Mouse (Mus musculus) MEL (cell line): ENCODE data around the gene Ttll11. TPM values are rescaled to one million over a fixed set of nuclear protein-coding genes. Genes with fewer than 3 reads are reported as not detected.

ENCODE experiments used
- DNase-seq: peaks from one replicate; pipeline ENCODE4 v3.0.0; 2011; ENCODE audit warnings: low read depth, low spot score
- H3K27ac ChIP-seq: 2 replicates; pipeline ENCODE4 v1.5.1; 2012; ENCODE audit warnings: low read depth, mild to moderate bottlenecking, control low read depth, low read length, moderate library complexity; ENCODE audit not compliant: control insufficient read depth
- H3K27me3 ChIP-seq, 2 experiments: fragments of 150-350 bp in 1 of 2; sonication (generic) in 1 of 2; 2 replicates each; pipeline ENCODE4 v1.6.1; 2012; ENCODE audit warnings: low read length in 2 of 2, mild to moderate bottlenecking in 2 of 2, improper control_type of control experiment in 1 of 2, moderate library complexity in 1 of 2; ENCODE audit not compliant: insufficient read depth in 2 of 2, control insufficient read depth in 1 of 2
- H3K36me3 ChIP-seq, 2 experiments: 2 replicates each; pipeline ENCODE4 v1.6.1; 2012 to 2014; ENCODE audit warnings: low read length in 2 of 2, improper control_type of control experiment in 1 of 2, inconsistent platforms in 1 of 2, mild to moderate bottlenecking in 1 of 2; ENCODE audit not compliant: insufficient read depth in 2 of 2, control insufficient read depth in 1 of 2
- H3K4me1 ChIP-seq, 2 experiments: fragments of 150-350 bp in 1 of 2; sonication (generic) in 1 of 2; 2 replicates each; pipeline ENCODE4 v1.6.1; 2012; ENCODE audit warnings: low read length in 2 of 2, improper control_type of control experiment in 1 of 2, mild to moderate bottlenecking in 1 of 2; ENCODE audit not compliant: insufficient read depth in 2 of 2, control insufficient read depth in 1 of 2
- H3K4me3 ChIP-seq, 2 experiments: fragments of 150-350 bp in 1 of 2; sonication (generic) in 1 of 2; 2 replicates each; pipeline ENCODE4 v1.5.1; 2012; ENCODE audit warnings: low read depth in 2 of 2, low read length in 2 of 2, mild to moderate bottlenecking in 2 of 2, moderate library complexity in 2 of 2, control low read depth in 1 of 2, improper control_type of control experiment in 1 of 2; ENCODE audit not compliant: control insufficient read depth in 1 of 2, insufficient read depth in 1 of 2
- H3K79me2 ChIP-seq: 2 replicates; pipeline ENCODE4 v1.6.1; 2012; ENCODE audit warnings: mild to moderate bottlenecking, low read length, moderate library complexity; ENCODE audit not compliant: control insufficient read depth, poor library complexity, insufficient read depth
- H3K9ac ChIP-seq: 2 replicates; pipeline ENCODE4 v1.6.1; 2012; ENCODE audit warnings: low read depth, mild to moderate bottlenecking, control low read depth, low read length, moderate library complexity; ENCODE audit not compliant: control insufficient read depth, poor library complexity, severe bottlenecking
- H3K9me3 ChIP-seq: fragments of 150-350 bp; sonication (generic); replicated peaks from 2 replicates; pipeline ENCODE4 v1.6.1; 2012; ENCODE audit warnings: mild to moderate bottlenecking, low read length, improper control_type of control experiment, moderate library complexity; ENCODE audit not compliant: insufficient read depth
- BHLHE40 ChIP-seq: IDR thresholded peaks from 2 replicates; pipeline ENCODE4 v1.6.1; 2012; ENCODE audit warnings: low read depth, mild to moderate bottlenecking, inconsistent platforms, low read length, improper control_type of control experiment, borderline replicate concordance
- CTCF ChIP-seq, 3 experiments: IDR thresholded peaks in 2 of 3; conservative IDR thresholded peaks in 1 of 3; 2 replicates each; pipeline ENCODE4 v1.5.1; 2011 to 2012; ENCODE audit warnings: low read length in 3 of 3, low read depth in 2 of 3, mild to moderate bottlenecking in 2 of 3, improper control_type of control experiment in 1 of 3, inconsistent platforms in 1 of 3, mixed read lengths in 1 of 3, moderate library complexity in 1 of 3; ENCODE audit not compliant: control insufficient read depth in 1 of 3, insufficient read depth in 1 of 3, poor library complexity in 1 of 3, severe bottlenecking in 1 of 3
- E2F4 ChIP-seq: IDR thresholded peaks from 2 replicates; pipeline ENCODE4 v1.6.1; 2011; ENCODE audit warnings: low read depth, low read length, improper control_type of control experiment, borderline replicate concordance
- ETS1 ChIP-seq: IDR thresholded peaks from 2 replicates; pipeline ENCODE4 v1.6.1; 2012; ENCODE audit warnings: low read depth, mild to moderate bottlenecking, inconsistent platforms, low read length, improper control_type of control experiment, moderate library complexity
- GABPA ChIP-seq: IDR thresholded peaks from 2 replicates; pipeline ENCODE4 v1.6.1; 2012; ENCODE audit warnings: low read depth, mild to moderate bottlenecking, inconsistent platforms, low read length, improper control_type of control experiment, moderate library complexity
- GATA1 ChIP-seq: IDR thresholded peaks from 2 replicates; pipeline ENCODE4 v1.6.1; 2011; ENCODE audit warnings: low read depth, low read length, improper control_type of control experiment
- KAT2A ChIP-seq: conservative IDR thresholded peaks from 2 replicates; pipeline ENCODE4 v1.6.1; 2012; ENCODE audit warnings: low read depth, low read length, improper control_type of control experiment, inconsistent platforms
- MAX ChIP-seq: IDR thresholded peaks from 2 replicates; pipeline ENCODE4 v1.6.1; 2011; ENCODE audit warnings: low read length, improper control_type of control experiment
- MAZ ChIP-seq: IDR thresholded peaks from 2 replicates; pipeline ENCODE4 v1.6.1; 2012; ENCODE audit warnings: low read depth, mild to moderate bottlenecking, inconsistent platforms, low read length, improper control_type of control experiment
- MYB ChIP-seq: IDR thresholded peaks from 2 replicates; pipeline ENCODE4 v1.6.1; 2011; ENCODE audit warnings: mild to moderate bottlenecking, low read depth, low read length, improper control_type of control experiment
- MYC ChIP-seq: IDR thresholded peaks from 2 replicates; pipeline ENCODE4 v1.6.1; 2011; ENCODE audit warnings: low read depth, mild to moderate bottlenecking, low read length, improper control_type of control experiment, moderate library complexity
- NELFE ChIP-seq: IDR thresholded peaks from 2 replicates; pipeline ENCODE4 v1.6.1; 2011; ENCODE audit warnings: low read depth, low read length, improper control_type of control experiment
- NRF1 ChIP-seq: IDR thresholded peaks from 2 replicates; pipeline ENCODE4 v1.6.1; 2014; ENCODE audit warnings: low read depth, mild to moderate bottlenecking, inconsistent platforms, low read length, improper control_type of control experiment, moderate library complexity; ENCODE audit not compliant: poor library complexity, insufficient read depth, severe bottlenecking
- POLR2A ChIP-seq, 2 experiments: IDR thresholded peaks; 2 replicates each; pipeline ENCODE4 v1.6.1; 2011 to 2012; ENCODE audit warnings: low read length in 2 of 2, mild to moderate bottlenecking in 2 of 2, control low read depth in 1 of 2, improper control_type of control experiment in 1 of 2, low read depth in 1 of 2, moderate library complexity in 1 of 2; ENCODE audit not compliant: control insufficient read depth in 1 of 2, insufficient read depth in 1 of 2, poor library complexity in 1 of 2
- POLR2AphosphoS2 ChIP-seq: IDR thresholded peaks from 2 replicates; pipeline ENCODE4 v1.6.1; 2011; ENCODE audit warnings: low read length, improper control_type of control experiment
- RAD21 ChIP-seq: IDR thresholded peaks from 2 replicates; pipeline ENCODE4 v1.6.1; 2011; ENCODE audit warnings: mild to moderate bottlenecking, low read depth, low read length, improper control_type of control experiment
- RCOR1 ChIP-seq: IDR thresholded peaks from 2 replicates; pipeline ENCODE4 v1.6.1; 2012; ENCODE audit warnings: low read depth, mild to moderate bottlenecking, inconsistent platforms, low read length, improper control_type of control experiment
- SIN3A ChIP-seq: IDR thresholded peaks from 2 replicates; pipeline ENCODE4 v1.6.1; 2012; ENCODE audit warnings: low read length, improper control_type of control experiment, inconsistent platforms
- SMC3 ChIP-seq: IDR thresholded peaks from 2 replicates; pipeline ENCODE4 v1.6.1; 2011; ENCODE audit warnings: low read depth, low read length, improper control_type of control experiment
- TAL1 ChIP-seq: IDR thresholded peaks from 2 replicates; pipeline ENCODE4 v1.6.1; 2012; ENCODE audit warnings: mild to moderate bottlenecking, inconsistent platforms, low read length, moderate library complexity, mixed read lengths
- TBP ChIP-seq: IDR thresholded peaks from 2 replicates; pipeline ENCODE4 v1.8.0; 2011; ENCODE audit warnings: low read depth, low read length, improper control_type of control experiment
- TCF12 ChIP-seq: IDR thresholded peaks from 2 replicates; pipeline ENCODE4 v1.6.1; 2014; ENCODE audit warnings: low read depth, mild to moderate bottlenecking, inconsistent platforms, low read length, improper control_type of control experiment, moderate library complexity
- USF2 ChIP-seq, 2 experiments: IDR thresholded peaks; 2 replicates each; pipeline ENCODE4 v1.6.1; 2011 to 2012; ENCODE audit warnings: improper control_type of control experiment in 2 of 2, low read length in 2 of 2, borderline replicate concordance in 1 of 2, inconsistent platforms in 1 of 2, low read depth in 1 of 2, mild to moderate bottlenecking in 1 of 2; ENCODE audit not compliant: insufficient read depth in 1 of 2
- ZC3H11A ChIP-seq: IDR thresholded peaks from 2 replicates; pipeline ENCODE4 v1.6.1; 2012; ENCODE audit warnings: low read depth, mild to moderate bottlenecking, inconsistent platforms, low read length, improper control_type of control experiment
- ZKSCAN1 ChIP-seq: IDR thresholded peaks from 2 replicates; pipeline ENCODE4 v1.6.1; 2012; ENCODE audit warnings: low read depth, mild to moderate bottlenecking, inconsistent platforms, low read length, improper control_type of control experiment, moderate library complexity
- ZNF384 ChIP-seq: IDR thresholded peaks from 2 replicates; pipeline ENCODE4 v1.6.1; 2012; ENCODE audit warnings: low read depth, mild to moderate bottlenecking, inconsistent platforms, low read length, improper control_type of control experiment
- polyA plus RNA-seq, 2 experiments: library from polyadenylated mRNA; stranded (reverse) in 1 of 2; unstranded in 1 of 2; fragments of >175 nt in 1 of 2; fragments of >200 nt in 1 of 2; gene quantifications; 2 replicates each; pipeline versions ENCODE4 v1.2.1 to v1.2.4; 2012; ENCODE audit warnings: low replicate concordance in 2 of 2, low read depth in 1 of 2; ENCODE audit not compliant: insufficient read length in 2 of 2, insufficient read depth in 1 of 2, missing spikeins in 1 of 2
- total RNA-seq: library from RNA; depleted of rRNA; stranded (reverse); fragments of 300-350 nt; gene quantifications from 2 replicates; pipeline ENCODE4 v1.2.3, GENCODE M21; 2012

The Ttll11 gene
- total and polyA plus RNA-seq, 3 experiments: 1.2 to 2.5 TPM; not detected in 1

- Histone ChIP-seq H3K9ac (no peak overlapping the region), H3K27me3 (no peaks in the 10 kb centered on the region), H3K9me3 (no peaks in the 10 kb centered on the region), H3K4me3 (no peak overlapping the region), H3K4me1 (no peaks in the 10 kb centered on the region), H3K36me3 (no peaks in the 10 kb centered on the region), H3K27ac (no peak overlapping the region), H3K79me2 (no peaks in the 10 kb centered on the region)
- TF ChIP-seq MAZ (no peak), TAL1 (no peak), ZKSCAN1 (no peak), MAX (no peak), KAT2A (no peak), GABPA (no peak), RAD21 (no peak), SMC3 (no peak), ZC3H11A (no peak), GATA1 (no peak), TCF12 (no peak), E2F4 (no peak), POLR2AphosphoS2 (no peak), USF2 (IDR thresholded peaks at IDR 0.05; ENCODE audit: borderline replicate concordance in 1 of 2, insufficient read depth in 1 of 2, low read depth in 1 of 2, low read length in 2 of 2) (no peak), NRF1 (no peak), NELFE (no peak)
- DNase-seq: no peak
Observed at GRCm38 (mm10) chr2:35723691-35724090, 256.0 kb downstream of the Ttll11 start.

GRCm38 (mm10) chr2:35723267-35723666 is 256.4 kb downstream of the Ttll11 start:
- no peak overlapping the region for H3K27ac ChIP-seq
- H3K4me1 ChIP-seq: no peaks in the 10 kb centered on the region
- no peaks in the 10 kb centered on the region for H3K9me3 ChIP-seq
- no peaks in the 10 kb centered on the region for H3K27me3 ChIP-seq
- TF ChIP-seq SMC3: no peak
- no peak for TF ChIP-seq E2F4
- TF ChIP-seq ZNF384: no peak
- TF ChIP-seq MYB: no peak
- no peak for TF ChIP-seq TBP
- no peak for TF ChIP-seq POLR2A (IDR thresholded peaks at IDR 0.05; ENCODE audit: control insufficient read depth in 1 of 2, insufficient read depth in 1 of 2, low read depth in 1 of 2, low read length in 2 of 2, poor library complexity in 1 of 2)
- no peak for TF ChIP-seq NRF1
- no peak for TF ChIP-seq SIN3A
- no peak for TF ChIP-seq MYC
- no peak for TF ChIP-seq USF2 (IDR thresholded peaks at IDR 0.05; ENCODE audit: borderline replicate concordance in 1 of 2, insufficient read depth in 1 of 2, low read depth in 1 of 2, low read length in 2 of 2)
- TF ChIP-seq ETS1: no peak
- TF ChIP-seq GATA1: no peak
- TF ChIP-seq CTCF (IDR thresholded peaks at IDR 0.05 in 2 of 3, conservative IDR thresholded peaks at IDR 0.05 in 1 of 3; ENCODE audit: control insufficient read depth in 1 of 3, insufficient read depth in 1 of 3, low read depth in 2 of 3, low read length in 3 of 3, poor library complexity in 1 of 3, severe bottlenecking in 1 of 3): no peak
- TF ChIP-seq RCOR1: no peak
- TF ChIP-seq GABPA: no peak
- TF ChIP-seq BHLHE40: no peak
- no peak for TF ChIP-seq NELFE
- no peak for TF ChIP-seq MAX
- TF ChIP-seq TAL1: no peak
- TF ChIP-seq KAT2A: no peak
- TF ChIP-seq, all 39 proteins: peak for 0
- Histone ChIP-seq H3K9ac (no peak overlapping the region), H3K4me3 (no peak overlapping the region), H3K79me2 (no peaks in the 10 kb centered on the region), H3K36me3 (no peaks in the 10 kb centered on the region)
- DNase-seq: no peak
